Mouse (Mus musculus) lung, embryonic 14.5 days (tissue): ENCODE measurements around the gene 1700010B08Rik. TPM values are rescaled to one million over a fixed set of nuclear protein-coding genes. Genes with fewer than 3 reads are reported as not detected.
A peak's percentile ranks its signal among the peaks of the same experiment; 100 is the strongest.
"Not testable (repeated sequence)": the region's sequence is repeated elsewhere in the genome, so short reads cannot be mapped to it uniquely, and the experiment has no call there.

Experiments used
- ATAC-seq: fragments of 200-750 bp; cut with Nextera tagmentation; 2 replicates; pipeline ENCODE4 v1.8.0; 2017; ENCODE audit warnings: mild to moderate bottlenecking, moderate TSS enrichment, moderate library complexity; ENCODE audit not compliant: insufficient read depth
- DNase-seq: peaks from one replicate; pipeline ENCODE4 v3.0.0-alpha.2; 2015
- H3K27ac ChIP-seq: fragments of 300-500 bp; sonication (generic); 2 replicates; pipeline ENCODE4 v1.5.1; 2014; ENCODE audit warnings: low read depth, mild to moderate bottlenecking, moderate library complexity
- H3K27me3 ChIP-seq: fragments of 300-500 bp; sonication (generic); 2 replicates; pipeline ENCODE4 v1.6.1; 2014; ENCODE audit warnings: low read length, control low read depth; ENCODE audit not compliant: insufficient read depth
- H3K36me3 ChIP-seq: fragments of 300-500 bp; sonication (generic); 2 replicates; pipeline ENCODE4 v1.6.1; 2014; ENCODE audit warnings: control low read depth; ENCODE audit not compliant: insufficient read depth
- H3K4me1 ChIP-seq: fragments of 300-500 bp; sonication (generic); 2 replicates; pipeline ENCODE4 v1.6.1; 2014; ENCODE audit warnings: antibody characterized with exemption, control low read depth; ENCODE audit not compliant: insufficient read depth
- H3K4me2 ChIP-seq: fragments of 300-500 bp; sonication (generic); 2 replicates; pipeline ENCODE4 v1.6.1; 2014; ENCODE audit warnings: mild to moderate bottlenecking
- H3K4me3 ChIP-seq: fragments of 300-500 bp; sonication (generic); 2 replicates; pipeline ENCODE4 v1.5.1; 2014; ENCODE audit warnings: low read depth, low read length
- H3K9ac ChIP-seq: fragments of 300-500 bp; sonication (generic); 2 replicates; pipeline ENCODE4 v1.6.1; 2014
- H3K9me3 ChIP-seq: fragments of 300-500 bp; sonication (generic); 2 replicates; pipeline ENCODE4 v1.6.1; 2016; ENCODE audit warnings: low read depth, low read length, control low read depth
- CTCF ChIP-seq: IDR thresholded peaks from 2 replicates; pipeline ENCODE4 v1.5.1; 2016; ENCODE audit warnings: antibody characterized with exemption, low read depth
- WGBS: fragments of 180-500 bp; shearing (Covaris S2); extraction: QIAGEN DNeasy Blood & Tissue Kit; methylation state at CpG from one replicate; pipeline ENCODE4 v1.1.7; 2014; 5-methylcytosine and 5-hydroxymethylcytosine counted together
- polyA plus RNA-seq: library from polyadenylated mRNA; unstranded; fragments of >200 nt; fragmentation: Nextera tagmentation; extraction: Ambion mirVana; gene quantifications from 2 replicates; pipeline ENCODE4 v1.2.1, GENCODE M21; 2014

1700010B08Rik gene
- polyA plus RNA-seq, 1 experiment from 2014 or later, result not detected

DNA sequence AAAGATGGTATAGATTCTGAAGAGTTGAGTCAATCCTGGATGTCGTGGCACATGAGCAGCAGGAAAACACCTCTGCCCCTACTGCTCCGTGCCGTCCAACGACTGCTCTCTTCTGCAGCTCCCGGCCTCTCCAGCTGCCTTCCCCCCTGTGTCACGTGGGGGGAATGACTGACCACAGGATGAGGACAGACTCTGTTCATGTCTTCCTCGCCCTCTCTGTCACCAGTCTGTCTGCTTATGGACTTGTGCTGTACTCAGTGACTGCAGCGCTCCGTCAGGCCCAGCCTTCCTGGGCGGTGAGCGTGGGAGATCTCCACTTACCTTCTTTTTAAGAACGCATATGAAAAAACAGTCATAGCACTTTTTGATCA lies 16.4 kb upstream of the 1700010B08Rik start:
- Histone ChIP-seq H3K4me2 (no peak overlapping the region), H3K36me3 (peaks cover 65% of the 10 kb centered on the region), H3K4me1 (no peaks in the 10 kb centered on the region), H3K9ac (no peak overlapping the region), H3K27ac (peak overlapping the region; percentile 52; the same call in 1 of the 2 replicates), H3K4me3 (no peak overlapping the region), H3K27me3 (no peaks in the 10 kb centered on the region), H3K9me3 (no peaks in the 10 kb centered on the region)
- no peak for TF ChIP-seq CTCF
- WGBS, result 77% methylated on average over 12 of the region's 12 CpGs
- no peak for ATAC-seq
- DNase-seq, result no peak

GRCm38 (mm10) chr2:173705827-173706551 lies 13.2 kb upstream of the 1700010B08Rik start:
- Histone ChIP-seq H3K27ac (no peak overlapping the region), H3K4me2 (no peak overlapping the region), H3K27me3 (no peaks in the 10 kb centered on the region), H3K4me1 (no peaks in the 10 kb centered on the region), H3K36me3 (peaks cover 45% of the 10 kb centered on the region), H3K4me3 (no peak overlapping the region), H3K9me3 (no peaks in the 10 kb centered on the region), H3K9ac (no peak overlapping the region)
- 82% methylated on average over 15 of the region's 15 CpGs for WGBS
- TF ChIP-seq CTCF, result no peak
- no peak for DNase-seq
- ATAC-seq, result no peak

GRCm38 (mm10) chr2:173707626-173708025 lies 11.6 kb upstream of the 1700010B08Rik start:
- peaks cover 33% of the 10 kb centered on the region for H3K36me3 ChIP-seq
- H3K27me3 ChIP-seq, H3K4me3 ChIP-seq, H3K4me1 ChIP-seq, ATAC-seq, H3K27ac ChIP-seq, H3K9me3 ChIP-seq, H3K4me2 ChIP-seq, H3K9ac ChIP-seq, DNase-seq: not testable (repeated sequence)

DNA sequence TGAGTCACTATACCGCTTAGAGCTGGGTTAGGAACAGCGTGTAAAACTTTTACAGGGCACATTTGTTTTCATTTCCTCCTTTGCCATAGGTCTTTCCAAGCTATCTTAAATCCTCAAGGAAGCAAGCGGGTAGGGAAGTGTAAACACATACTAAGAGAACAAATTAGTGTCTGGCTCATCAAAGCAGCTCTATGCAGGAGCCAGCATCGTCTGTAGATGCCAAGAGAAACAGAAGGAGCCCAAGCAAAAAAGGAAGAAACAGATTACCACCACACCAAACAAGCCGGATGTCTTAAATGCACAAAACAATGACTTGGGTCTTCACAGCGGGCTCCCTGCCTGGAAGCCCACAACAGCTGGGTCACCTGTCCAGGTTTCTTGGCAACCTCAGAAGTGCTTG lies 9.0 kb upstream of the 1700010B08Rik start:
- WGBS, result 65% methylated on average over 6 of the region's 6 CpGs
- TF ChIP-seq CTCF, result no peak
- no peak for DNase-seq
- Histone ChIP-seq H3K4me1 (peaks cover 7% of the 10 kb centered on the region; the same call in 1 of the 2 replicates), H3K4me3 (no peak overlapping the region), H3K4me2 (no peak overlapping the region), H3K36me3 (peaks cover 11% of the 10 kb centered on the region), H3K9me3 (no peaks in the 10 kb centered on the region), H3K27ac (no peak overlapping the region), H3K27me3 (no peaks in the 10 kb centered on the region), H3K9ac (no peak overlapping the region)
- ATAC-seq, result no peak

DNA sequence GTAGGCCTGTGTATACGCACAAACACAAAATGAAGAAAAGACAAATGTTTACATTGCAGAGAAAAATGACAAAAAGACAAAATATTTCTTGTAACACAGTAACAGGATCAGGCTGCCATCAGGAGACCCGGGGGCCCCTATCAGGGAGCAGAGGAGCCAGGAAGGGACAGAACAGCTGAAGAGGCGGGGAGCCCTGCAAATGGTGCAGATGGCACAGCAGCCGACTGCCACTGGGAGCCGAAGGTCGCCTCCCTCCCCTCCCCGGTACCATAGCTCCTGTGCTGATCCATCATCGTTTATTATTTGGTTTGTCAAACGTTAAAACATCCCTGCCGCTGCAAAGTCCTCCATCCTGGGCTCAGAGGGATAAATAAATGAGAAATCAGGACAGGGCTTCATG lies 6.6 kb upstream of the 1700010B08Rik start:
- no peaks in the 10 kb centered on the region for H3K27me3 ChIP-seq
- no peak overlapping the region for H3K9ac ChIP-seq
- H3K9me3 ChIP-seq, result no peaks in the 10 kb centered on the region
- H3K27ac ChIP-seq, result no peak overlapping the region
- no peak overlapping the region for H3K4me2 ChIP-seq
- H3K4me3 ChIP-seq, result no peak overlapping the region
- no peak for TF ChIP-seq CTCF
- peaks cover 7% of the 10 kb centered on the region; the same call in 1 of the 2 replicates for H3K4me1 ChIP-seq
- DNase-seq (peak; percentile 15), ATAC-seq (no peak)
- WGBS, result 14% methylated on average over 10 of the region's 10 CpGs
- peaks cover 9% of the 10 kb centered on the region for H3K36me3 ChIP-seq

DNA sequence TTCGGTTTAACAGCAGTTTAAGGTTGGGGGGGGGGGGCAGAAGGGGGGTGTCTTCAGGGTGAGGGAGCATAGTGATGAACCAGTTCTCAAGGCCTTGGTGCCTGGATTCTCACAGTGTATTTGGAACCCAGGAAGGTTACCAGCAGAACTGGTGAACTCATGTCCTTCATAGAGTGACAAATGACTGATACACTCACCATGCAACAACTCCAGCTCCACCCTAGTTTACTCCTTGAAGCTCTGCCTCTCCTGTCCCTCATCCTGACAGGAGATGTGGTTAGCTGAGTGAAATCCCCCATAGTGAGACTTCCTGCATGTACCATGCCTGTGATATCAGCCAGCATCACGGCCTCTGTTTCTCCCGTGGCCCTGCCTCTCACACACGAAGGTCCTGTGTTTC lies 6.0 kb upstream of the 1700010B08Rik start:
- Histone ChIP-seq H3K27me3 (no peaks in the 10 kb centered on the region), H3K27ac (no peak overlapping the region), H3K9ac (no peak overlapping the region), H3K36me3 (peaks cover 3% of the 10 kb centered on the region), H3K9me3 (no peaks in the 10 kb centered on the region), H3K4me2 (no peak overlapping the region), H3K4me3 (no peak overlapping the region), H3K4me1 (peaks cover 7% of the 10 kb centered on the region; the same call in 1 of the 2 replicates)
- DNase-seq (no peak), ATAC-seq (no peak)
- 63% methylated on average over 4 of the region's 4 CpGs for WGBS
- TF ChIP-seq CTCF, result no peak

DNA sequence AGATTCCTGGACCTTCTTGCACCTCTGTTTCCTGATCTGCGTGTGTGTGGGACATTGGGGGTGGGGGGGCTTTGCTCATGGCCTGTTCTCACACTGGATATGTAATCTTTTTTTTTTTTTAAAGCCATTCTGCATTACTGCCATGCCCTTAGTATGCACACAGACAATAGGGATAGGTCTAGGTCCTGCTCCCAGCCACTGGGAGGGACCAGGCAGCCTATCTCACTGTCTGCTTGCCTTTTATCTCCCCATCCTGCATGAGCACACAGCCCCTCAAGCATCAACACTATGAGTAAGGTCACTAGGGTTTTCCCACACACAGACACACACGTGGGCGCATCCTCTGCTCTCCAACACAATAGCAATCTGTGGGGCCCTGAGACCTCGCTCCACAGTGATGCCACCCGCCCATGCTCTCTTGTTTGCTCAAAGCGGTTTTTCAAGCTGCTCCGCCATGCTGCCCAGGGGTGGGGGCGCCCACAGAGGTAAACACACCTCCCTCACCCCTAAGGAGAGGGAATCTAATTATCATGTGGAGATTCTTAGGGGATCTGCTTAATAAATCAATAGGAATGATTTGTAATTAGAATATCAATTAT lies 4.5 kb upstream of the 1700010B08Rik start:
- TF ChIP-seq CTCF, result no peak
- H3K4me2 ChIP-seq, result no peak overlapping the region
- no peaks in the 10 kb centered on the region for H3K9me3 ChIP-seq
- no peak for DNase-seq
- H3K4me3 ChIP-seq, result no peak overlapping the region
- H3K27ac ChIP-seq, result no peak overlapping the region
- H3K27me3 ChIP-seq, result no peaks in the 10 kb centered on the region
- H3K4me1 ChIP-seq, result peaks cover 7% of the 10 kb centered on the region; the same call in 1 of the 2 replicates
- ATAC-seq, result no peak
- H3K9ac ChIP-seq, result no peak overlapping the region
- 58% methylated on average over 8 of the region's 8 CpGs for WGBS
- no peaks in the 10 kb centered on the region for H3K36me3 ChIP-seq
